Mouse (Mus musculus): ENCODE measurements at regions not wholly inside any gene's neighbourhood (a gene's known extent, or its start where the extent isn't known, plus 50 kb on each side); places are given as distances from the start of the nearest gene placed in this dataset.

DNA sequence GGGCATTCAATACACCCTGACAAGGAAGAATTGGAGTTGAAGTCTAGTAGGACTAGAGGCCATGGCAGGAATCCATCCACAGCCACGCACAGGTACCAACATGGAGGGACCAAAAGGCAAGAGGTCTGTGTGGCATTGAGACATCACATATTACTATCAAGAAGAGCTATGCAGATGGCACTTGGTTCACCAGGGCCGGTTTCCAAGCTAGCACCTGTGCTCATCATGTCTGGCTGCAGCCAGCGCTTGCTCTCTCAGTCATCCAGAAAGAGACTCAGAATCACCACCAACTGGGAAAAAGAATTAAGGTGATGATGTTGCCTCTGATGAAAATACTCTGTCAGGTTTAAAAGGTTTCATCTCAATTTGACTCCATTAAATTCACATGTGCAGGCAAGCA is 292.1 kb upstream of the 1700056E22Rik start:
- 85% methylated on average over 3 of the region's 3 CpGs for WGBS
- ATAC-seq (ENCODE audit: extremely low read depth, insufficient number of reproducible peaks, low FRiP score, low TSS enrichment): no peak
- 0 out of 2 replicates have a peak, but pooled peaks cover 5% of the 10 kb centered on the region for H3K4me1 ChIP-seq
- no peak overlapping the region for H3K9ac ChIP-seq
- no peak overlapping the region for H3K4me3 ChIP-seq
- H3K4me2 ChIP-seq: no peak overlapping the region
- H3K9me3 ChIP-seq: no peaks in the 10 kb centered on the region
- no peak overlapping the region for H3K27ac ChIP-seq (replicated peaks)
- H3K36me3 ChIP-seq: no peaks in the 10 kb centered on the region
- H3K27me3 ChIP-seq (replicated peaks): no peaks in the 10 kb centered on the region

GRCm38 (mm10) chr1:184324234-184324633 is 290.1 kb upstream of the 1700056E22Rik start:
- no peaks in the 10 kb centered on the region for H3K27me3 ChIP-seq (replicated peaks)
- H3K36me3 ChIP-seq: no peaks in the 10 kb centered on the region
- no peaks in the 10 kb centered on the region for H3K9me3 ChIP-seq
- WGBS: 72% methylated on average over 2 of the region's 2 CpGs
- no peak overlapping the region for H3K27ac ChIP-seq (replicated peaks)
- no peak overlapping the region for H3K9ac ChIP-seq
- H3K4me2 ChIP-seq: no peak overlapping the region
- ATAC-seq (ENCODE audit: extremely low read depth, insufficient number of reproducible peaks, low FRiP score, low TSS enrichment): no peak
- H3K4me3 ChIP-seq: no peak overlapping the region
- 0 out of 2 replicates have a peak, but pooled peaks cover 5% of the 10 kb centered on the region for H3K4me1 ChIP-seq

- Histone ChIP-seq H3K27ac (replicated peaks) (no peak overlapping the region), H3K9ac (no peak overlapping the region), H3K4me3 (no peak overlapping the region), H3K4me2 (no peak overlapping the region), H3K9me3 (no peaks in the 10 kb centered on the region), H3K27me3 (replicated peaks) (no peaks in the 10 kb centered on the region), H3K36me3 (no peaks in the 10 kb centered on the region), H3K4me1 (no peaks in the 10 kb centered on the region)
- ATAC-seq (ENCODE audit: extremely low read depth, insufficient number of reproducible peaks, low FRiP score, low TSS enrichment): no peak
- 63% methylated on average over 3 of the region's 3 CpGs for WGBS
Measured at GRCm38 (mm10) chr1:184320521-184321177, 286.5 kb upstream of the 1700056E22Rik start.

DNA sequence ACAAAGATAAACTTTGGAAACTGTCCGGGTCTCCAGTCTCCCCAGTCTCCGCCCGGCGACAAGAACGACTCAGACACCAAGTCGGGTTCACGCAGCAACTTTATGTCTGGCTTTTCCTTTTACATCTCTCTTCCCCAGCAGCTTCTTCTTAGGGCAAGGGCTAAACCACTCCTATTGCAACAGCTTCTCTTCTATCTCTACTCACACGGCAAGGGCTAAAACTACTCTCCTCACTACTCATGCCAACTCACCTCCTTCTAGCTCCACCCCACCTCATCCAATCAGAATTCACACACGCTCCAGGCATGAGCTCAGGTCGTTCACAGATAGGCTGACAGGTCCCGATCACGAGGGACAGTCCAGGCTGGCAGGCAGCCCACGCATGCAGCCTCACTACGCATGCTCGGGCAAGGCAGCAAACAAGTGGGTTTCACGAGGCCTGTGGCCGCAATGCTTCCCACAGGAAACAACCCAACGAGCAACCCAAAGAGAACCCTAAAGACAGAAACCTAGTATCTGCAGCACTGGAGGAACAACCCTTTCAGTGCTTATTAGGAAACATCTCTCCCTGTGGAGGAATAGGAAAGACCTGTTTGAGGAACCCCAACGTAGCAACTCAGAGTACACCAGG is 276.2 kb upstream of the 1700056E22Rik start:
- WGBS: 81% methylated on average over 19 of the region's 19 CpGs
- H3K27me3 ChIP-seq (replicated peaks): no peaks in the 10 kb centered on the region

GRCm38 (mm10) chr1:184304813-184305212 is 270.7 kb upstream of the 1700056E22Rik start:
- no peaks in the 10 kb centered on the region for H3K27me3 ChIP-seq (replicated peaks)
- H3K4me3 ChIP-seq: no peak overlapping the region
- H3K27ac ChIP-seq (replicated peaks): no peak overlapping the region
- ATAC-seq (ENCODE audit: extremely low read depth, insufficient number of reproducible peaks, low FRiP score, low TSS enrichment): no peak
- H3K36me3 ChIP-seq: no peaks in the 10 kb centered on the region
- H3K9me3 ChIP-seq: no peaks in the 10 kb centered on the region
- H3K9ac ChIP-seq: no peak overlapping the region
- H3K4me1 ChIP-seq: no peaks in the 10 kb centered on the region
- 85% methylated on average over 4 of the region's 4 CpGs for WGBS
- no peak overlapping the region for H3K4me2 ChIP-seq

More for the DNA sequence above, 276.2 kb upstream of the 1700056E22Rik start:
- Histone ChIP-seq H3K36me3 (no peaks in the 10 kb centered on the region), H3K4me1 (no peaks in the 10 kb centered on the region), H3K4me2 (no peak overlapping the region), H3K9ac (no peak overlapping the region), H3K4me3 (no peak overlapping the region), H3K27ac (replicated peaks) (no peak overlapping the region), H3K9me3 (no peaks in the 10 kb centered on the region)
- no peak for ATAC-seq (ENCODE audit: extremely low read depth, insufficient number of reproducible peaks, low FRiP score, low TSS enrichment)

GRCm38 (mm10) chr1:184304204-184304603 is 270.1 kb upstream of the 1700056E22Rik start:
- no peak overlapping the region for H3K4me3 ChIP-seq
- H3K4me1 ChIP-seq: no peaks in the 10 kb centered on the region
- H3K27ac ChIP-seq (replicated peaks): no peak overlapping the region
- 83% methylated on average over 4 of the region's 4 CpGs for WGBS
- H3K27me3 ChIP-seq (replicated peaks): no peaks in the 10 kb centered on the region
- no peak overlapping the region for H3K9ac ChIP-seq
- H3K36me3 ChIP-seq: no peaks in the 10 kb centered on the region
- no peaks in the 10 kb centered on the region for H3K9me3 ChIP-seq
- ATAC-seq (ENCODE audit: extremely low read depth, insufficient number of reproducible peaks, low FRiP score, low TSS enrichment): no peak
- no peak overlapping the region for H3K4me2 ChIP-seq

- H3K27me3 ChIP-seq (replicated peaks): no peaks in the 10 kb centered on the region
- H3K4me3 ChIP-seq: no peak overlapping the region
- H3K9me3 ChIP-seq: no peaks in the 10 kb centered on the region
- H3K4me2 ChIP-seq: no peak overlapping the region
- no peak overlapping the region for H3K27ac ChIP-seq (replicated peaks)
- 56% methylated on average over 1 of the region's 1 CpGs for WGBS
- no peak overlapping the region for H3K9ac ChIP-seq
- ATAC-seq (ENCODE audit: extremely low read depth, insufficient number of reproducible peaks, low FRiP score, low TSS enrichment): no peak
- H3K4me1 ChIP-seq: no peaks in the 10 kb centered on the region
- H3K36me3 ChIP-seq: no peaks in the 10 kb centered on the region
Measured at GRCm38 (mm10) chr1:184298701-184299100, 264.6 kb upstream of the 1700056E22Rik start.

GRCm38 (mm10) chr1:184297001-184297740 is 263.1 kb upstream of the 1700056E22Rik start:
- H3K36me3 ChIP-seq: no peaks in the 10 kb centered on the region
- no peaks in the 10 kb centered on the region for H3K9me3 ChIP-seq
- H3K27me3 ChIP-seq (replicated peaks): no peaks in the 10 kb centered on the region
- WGBS: 63% methylated on average over 4 of the region's 4 CpGs
- H3K9ac ChIP-seq: no peak overlapping the region
- no peak overlapping the region for H3K4me2 ChIP-seq
- H3K4me1 ChIP-seq: no peaks in the 10 kb centered on the region
- ATAC-seq (ENCODE audit: extremely low read depth, insufficient number of reproducible peaks, low FRiP score, low TSS enrichment): no peak
- H3K4me3 ChIP-seq: no peak overlapping the region
- H3K27ac ChIP-seq (replicated peaks): no peak overlapping the region

DNA sequence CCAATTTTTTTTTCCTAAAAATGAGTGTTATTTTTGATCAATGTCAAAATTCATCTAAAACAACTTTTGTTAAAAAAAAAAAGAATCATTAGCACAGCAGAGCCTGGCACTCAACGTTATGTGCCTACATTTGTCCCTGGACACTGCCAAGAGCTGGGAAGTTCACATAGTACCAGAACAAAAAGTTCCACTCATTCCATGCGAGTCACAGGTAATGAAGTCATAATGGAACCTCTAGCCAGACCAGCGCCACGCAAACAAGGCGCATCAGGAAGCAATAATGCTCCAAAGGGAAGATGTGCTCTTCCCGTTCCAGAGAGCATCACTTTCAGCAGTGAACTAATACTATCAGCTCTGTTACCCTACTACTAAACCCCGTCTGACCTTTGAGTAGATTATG is 257.0 kb upstream of the 1700056E22Rik start:
- H3K36me3 ChIP-seq: no peaks in the 10 kb centered on the region
- 74% methylated on average over 7 of the region's 7 CpGs for WGBS
- H3K9me3 ChIP-seq: no peaks in the 10 kb centered on the region
- ATAC-seq (ENCODE audit: extremely low read depth, insufficient number of reproducible peaks, low FRiP score, low TSS enrichment): no peak
- H3K27me3 ChIP-seq (replicated peaks): no peaks in the 10 kb centered on the region
- H3K9ac ChIP-seq: no peak overlapping the region
- H3K27ac ChIP-seq (replicated peaks): no peak overlapping the region
- peaks cover 5% of the 10 kb centered on the region; the same call in 1 of the 2 replicates for H3K4me1 ChIP-seq
- H3K4me3 ChIP-seq: no peak overlapping the region
- no peak overlapping the region for H3K4me2 ChIP-seq

- no peak for ATAC-seq (ENCODE audit: extremely low read depth, insufficient number of reproducible peaks, low FRiP score, low TSS enrichment)
- Histone ChIP-seq H3K27ac (replicated peaks) (no peak overlapping the region), H3K4me2 (no peak overlapping the region), H3K4me3 (no peak overlapping the region), H3K36me3 (no peaks in the 10 kb centered on the region), H3K27me3 (replicated peaks) (no peaks in the 10 kb centered on the region), H3K9ac (no peak overlapping the region), H3K9me3 (no peaks in the 10 kb centered on the region), H3K4me1 (peaks cover 5% of the 10 kb centered on the region; the same call in 1 of the 2 replicates)
- WGBS: 52% methylated on average over 7 of the region's 7 CpGs
Measured at GRCm38 (mm10) chr1:184289733-184290416, 255.8 kb upstream of the 1700056E22Rik start.

DNA sequence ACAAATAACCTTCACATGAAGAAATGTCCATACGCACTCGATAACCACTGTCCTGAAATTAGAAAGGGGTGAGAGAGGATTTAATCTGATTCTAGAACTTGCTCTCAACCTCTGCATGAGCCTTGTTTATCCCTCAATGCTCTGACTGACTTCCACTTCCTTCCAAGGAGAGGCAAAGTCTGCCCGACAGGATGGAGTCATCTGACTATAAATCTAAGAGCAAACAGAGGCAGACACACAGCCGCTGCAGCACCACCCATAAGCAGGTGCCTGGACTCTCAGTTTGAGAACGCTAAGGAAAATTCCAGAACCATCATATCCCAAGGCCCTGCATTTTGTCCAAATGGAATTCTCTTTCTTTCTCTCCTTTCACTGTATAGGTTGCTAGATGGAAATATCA is 247.7 kb upstream of the 1700056E22Rik start:
- Histone ChIP-seq H3K4me2 (no peak overlapping the region), H3K4me1 (no peaks in the 10 kb centered on the region), H3K27ac (replicated peaks) (no peak overlapping the region), H3K9me3 (no peaks in the 10 kb centered on the region), H3K4me3 (no peak overlapping the region), H3K27me3 (replicated peaks) (no peaks in the 10 kb centered on the region), H3K9ac (no peak overlapping the region), H3K36me3 (no peaks in the 10 kb centered on the region)
- WGBS: 58% methylated on average over 5 of the region's 5 CpGs
- ATAC-seq (ENCODE audit: extremely low read depth, insufficient number of reproducible peaks, low FRiP score, low TSS enrichment): no peak
